In genomic region chr2:61137378-61137777, GRCm38 (mm10) we compare ENCODE assay signal across 29 mouse cellular contexts.
DNase-seq lines count a peak whose midpoint lies in the region; ATAC-seq lines count a peak whose summit lies in the region.
"Had no signal": no experiment of that assay in that cellular context is flagged by ENCODE, and none has a peak within 500 bp of the region (broad histone marks: within the 10 kb centered on the region; RNA-seq: fewer than 3 reads in every experiment).

No protein-coding gene starts in this region.

- no peak overlapping the region for H3K4me3 ChIP-seq in heart, embryonic 12.5 days
- no peak overlapping the region for H3K4me3 ChIP-seq in macrophage (ENCODE audit: inconsistent target)
- H3K4me3 ChIP-seq: embryonic facial prominence, embryonic 10.5 days; heart, embryonic 10.5 days; hindbrain, embryonic 10.5 days; kidney, embryonic 15.5 days; limb, embryonic 15.5 days; megakaryocyte, embryonic 14.5 days; midbrain, embryonic 13.5 days; neural tube, embryonic 12.5 days had no signal

- no peak overlapping the region for H3K4me2 ChIP-seq in heart, embryonic 12.5 days
- H3K4me2 ChIP-seq: kidney, embryonic 15.5 days; limb, embryonic 15.5 days; midbrain, embryonic 13.5 days; neural tube, embryonic 12.5 days had no signal

- H3K27me3 ChIP-seq in heart, embryonic 12.5 days (replicated peaks) = no peaks in the 10 kb centered on the region
- H3K27me3 ChIP-seq: CH12.LX; kidney, embryonic 15.5 days; limb, embryonic 15.5 days; midbrain, embryonic 13.5 days; neural tube, embryonic 12.5 days had no signal

- intact Hi-C loops in heart, postnatal 36 days (cut with DNase I) = loop anchor here (5.0 kb wide), 1 partner anchor 80 kb away; no protein-coding TSS in a partner anchor

- peaks cover 30% of the 10 kb centered on the region for H3K4me1 ChIP-seq in heart, embryonic 12.5 days (replicated peaks)
- H3K4me1 ChIP-seq: midbrain, embryonic 13.5 days; neural tube, embryonic 12.5 days had no signal

- no peak overlapping the region for H3K9ac ChIP-seq in heart, embryonic 12.5 days
- H3K9ac ChIP-seq: kidney, embryonic 15.5 days; limb, embryonic 15.5 days; liver, embryonic 14.5 days; midbrain, embryonic 13.5 days; neural tube, embryonic 12.5 days had no signal

- no peaks in the 10 kb centered on the region for H3K9me3 ChIP-seq in heart, embryonic 12.5 days (replicated peaks)
- H3K9me3 ChIP-seq: embryonic facial prominence, embryonic 10.5 days; heart, embryonic 10.5 days; hindbrain, embryonic 10.5 days; kidney, embryonic 15.5 days; limb, embryonic 15.5 days; midbrain, embryonic 13.5 days; neural tube, embryonic 12.5 days had no signal

- H3K36me3 ChIP-seq in heart, embryonic 12.5 days = no peaks in the 10 kb centered on the region
- no peaks in the 10 kb centered on the region for H3K36me3 ChIP-seq in macrophage (ENCODE audit: inconsistent target)
- H3K36me3 ChIP-seq: embryonic facial prominence, embryonic 10.5 days; heart, embryonic 10.5 days; hindbrain, embryonic 10.5 days; kidney, embryonic 15.5 days; limb, embryonic 15.5 days; midbrain, embryonic 13.5 days; neural tube, embryonic 12.5 days had no signal

- 21% methylated on average over 3 of the region's 3 CpGs for WGBS in heart, embryonic 12.5 days
- WGBS in macrophage (ENCODE audit: missing documents) = 0% methylated on average over 3 of the region's 3 CpGs

- ATAC-seq in heart, embryonic 12.5 days (ENCODE audit: insufficient number of reproducible peaks, low FRiP score) = no peak
- no peak for ATAC-seq in erythroid progenitor cell, adult 5-6 weeks (replicated peaks; ENCODE audit: low FRiP score, poor library complexity, severe bottlenecking)
- ATAC-seq: hindbrain, embryonic 16.5 days; intestine, embryonic 16.5 days; midbrain, embryonic 13.5 days had no signal

- H3K79me2 ChIP-seq in macrophage (ENCODE audit: inconsistent target) = no peaks in the 10 kb centered on the region

- H3K27ac ChIP-seq in heart, embryonic 12.5 days (ENCODE audit: poor library complexity, severe bottlenecking) = 0 out of 2 replicates have a peak overlapping the region, but pooled peaks have one; percentile 23
- peak overlapping the region; percentile 76 for H3K27ac ChIP-seq in macrophage
- H3K27ac ChIP-seq: embryonic facial prominence, embryonic 10.5 days; heart, embryonic 10.5 days; hindbrain, embryonic 10.5 days; kidney, embryonic 15.5 days; limb, embryonic 15.5 days; liver, embryonic 14.5 days; midbrain, embryonic 13.5 days; neural tube, embryonic 12.5 days had no signal

- no peak for DNase-seq in heart, postnatal 36 days
- DNase-seq in 3T3-L1 (ENCODE audit: low read depth, low spot score) = peak; percentile 37
- peak; percentile 33 for DNase-seq in MEL-GATA-1-ER (ENCODE audit: extremely low read depth, low read depth)
- no peak for DNase-seq in c-Kit-positive CD71-positive TER-119-positive erythroid progenitor cells, embryonic 14.5 days (ENCODE audit: low spot score)
- DNase-seq in adrenal gland, postnatal 25 days = no peak
- DNase-seq: B cell, adult 2 months; cerebellum, adult 9-10 months; gastrocnemius, postnatal 25 days; kidney, postnatal 36 days; layer of hippocampus, adult 9-11 months; left cerebral cortex, postnatal 4 days; retina, postnatal 1 day; right cerebral cortex, postnatal 25 days; thymus, postnatal 14 days had no signal

Comparison
In these comparisons a context has a peak if more than half of its experiments do, and no peak if none do; other contexts are left out.
1. DNase-seq: peak in 3T3-L1 (single experiment) and MEL-GATA-1-ER (single experiment); none in heart, postnatal 36 days (0 of 2), c-Kit-positive CD71-positive TER-119-positive erythroid progenitor cells, embryonic 14.5 days (single experiment) and adrenal gland, postnatal 25 days (single experiment).